Mouse (Mus musculus) heart, postnatal 0 days (tissue): ENCODE data around the gene Trip12. TPM values are rescaled to one million over a fixed set of nuclear protein-coding genes. Genes with fewer than 3 reads are reported as not detected.

Experiments used
- ATAC-seq: fragments of 200-750 bp; cut with Nextera tagmentation; 2 replicates; pipeline ENCODE4 v1.8.0; 2017; ENCODE audit warnings: low read depth, moderate number of reproducible peaks, moderate library complexity; ENCODE audit not compliant: insufficient read depth
- DNase-seq: peaks from one replicate; pipeline ENCODE4 v3.0.0-alpha.2; 2016; ENCODE audit warnings: low spot score
- H3K27ac ChIP-seq: fragments of 300-500 bp; sonication (generic); 2 replicates; pipeline ENCODE4 v1.5.1; 2014; ENCODE audit warnings: low read depth, mild to moderate bottlenecking
- H3K27me3 ChIP-seq: fragments of 300-500 bp; sonication (generic); 2 replicates; pipeline ENCODE4 v1.6.1; 2014; ENCODE audit warnings: low read length, mixed read lengths; ENCODE audit not compliant: control insufficient read depth, insufficient read depth
- H3K36me3 ChIP-seq: fragments of 300-500 bp; sonication (generic); replicated peaks from 2 replicates; pipeline ENCODE4 v1.6.1; 2014; ENCODE audit warnings: low read length, mixed read lengths; ENCODE audit not compliant: control insufficient read depth, insufficient read depth
- H3K4me1 ChIP-seq: fragments of 300-500 bp; sonication (generic); 2 replicates; pipeline ENCODE4 v1.6.1; 2014; ENCODE audit warnings: antibody characterized with exemption; ENCODE audit not compliant: control insufficient read depth, insufficient read depth
- H3K4me2 ChIP-seq: fragments of 300-500 bp; sonication (generic); 2 replicates; pipeline ENCODE4 v1.6.1; 2014; ENCODE audit warnings: low read depth, mild to moderate bottlenecking, low read length, moderate library complexity
- H3K4me3 ChIP-seq: fragments of 300-500 bp; sonication (generic); 2 replicates; pipeline ENCODE4 v1.5.1; 2014; ENCODE audit warnings: low read depth, low read length
- H3K9ac ChIP-seq: fragments of 300-500 bp; sonication (generic); replicated peaks from 2 replicates; pipeline ENCODE4 v1.6.1; 2014; ENCODE audit warnings: low read depth, low read length, mixed read lengths
- H3K9me3 ChIP-seq: fragments of 300-500 bp; sonication (generic); replicated peaks from 2 replicates; pipeline ENCODE4 v1.6.1; 2016; ENCODE audit warnings: low read length; ENCODE audit not compliant: control insufficient read depth
- CTCF ChIP-seq: IDR thresholded peaks from 2 replicates; pipeline ENCODE4 v1.5.1; 2016; ENCODE audit warnings: antibody characterized with exemption, control low read depth, low read depth
- EP300 ChIP-seq: IDR thresholded peaks from 2 replicates; pipeline ENCODE4 v1.6.1; 2016; ENCODE audit warnings: antibody characterized with exemption, low read depth
- WGBS: fragments of 180-500 bp; shearing (Covaris S2); extraction: QIAGEN DNeasy Blood & Tissue Kit; methylation state at CpG from one replicate; pipeline ENCODE4 v1.1.7; 2014; 5-methylcytosine and 5-hydroxymethylcytosine counted together
- polyA plus RNA-seq: library from polyadenylated mRNA; unstranded; fragments of >200 nt; fragmentation: Nextera tagmentation; extraction: Ambion mirVana; gene quantifications from 2 replicates; pipeline ENCODE4 v1.2.1, GENCODE M21; 2015
- total RNA-seq: library from RNA; depleted of rRNA; stranded (reverse); fragments of >200 nt; gene quantifications from 2 replicates; pipeline ENCODE4 v1.2.3, GENCODE M21; 2014; ENCODE audit warnings: low replicate concordance

Gene Trip12
- total and polyA plus RNA-seq, 2 experiments from 2014 or later, result 31.5 to 93.7 TPM

- 82% methylated on average over 2 of the region's 2 CpGs for WGBS
- no peak for ATAC-seq
- Histone ChIP-seq H3K9me3 (no peaks in the 10 kb centered on the region), H3K27me3 (no peaks in the 10 kb centered on the region), H3K9ac (no peak overlapping the region), H3K4me3 (no peak overlapping the region), H3K4me1 (no peaks in the 10 kb centered on the region), H3K27ac (no peak overlapping the region), H3K36me3 (peaks cover 55% of the 10 kb centered on the region), H3K4me2 (no peak overlapping the region)
- DNase-seq, result no peak
- no peak for TF ChIP-seq CTCF
These were observed 48.9 kb downstream of the Trip12 start for GRCm38 (mm10) chr1:84791393-84791792.

GRCm38 (mm10) chr1:84780630-84781029 is 59.7 kb downstream of the Trip12 start:
- ATAC-seq (no peak), DNase-seq (no peak)
- TF ChIP-seq CTCF (no peak), EP300 (no peak)
- Histone ChIP-seq H3K4me2 (no peak overlapping the region), H3K4me3 (no peak overlapping the region), H3K27me3 (no peaks in the 10 kb centered on the region), H3K36me3 (peaks cover 32% of the 10 kb centered on the region), H3K9me3 (no peaks in the 10 kb centered on the region), H3K4me1 (no peaks in the 10 kb centered on the region), H3K27ac (no peak overlapping the region), H3K9ac (no peak overlapping the region)
- 95% methylated on average over 3 of the region's 3 CpGs for WGBS

DNA sequence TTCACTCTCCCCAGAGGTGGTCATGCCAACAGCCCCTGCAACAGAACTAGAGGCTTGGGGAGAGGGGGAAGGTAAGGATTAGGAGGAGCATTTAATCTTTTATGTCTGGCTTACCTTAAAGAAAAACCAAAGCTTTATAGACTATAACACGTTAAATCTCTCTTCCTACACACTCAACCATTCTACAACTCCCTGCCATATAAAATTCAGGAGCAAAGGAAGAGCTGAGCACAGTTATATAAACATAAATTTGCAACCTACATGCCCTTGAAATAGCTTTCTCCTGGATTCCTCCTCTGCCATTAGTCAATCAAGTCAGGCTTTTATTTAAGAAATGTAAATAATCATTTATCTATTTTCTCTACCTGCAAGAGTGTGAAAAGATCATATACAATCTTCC is 62.9 kb downstream of the Trip12 start:
- ATAC-seq (no peak), DNase-seq (no peak)
- TF ChIP-seq CTCF (no peak), EP300 (no peak)
- H3K27ac ChIP-seq, result no peak overlapping the region
- H3K9ac ChIP-seq, result no peak overlapping the region
- WGBS, result 89% methylated on average over 1 of the region's 1 CpGs
- H3K4me1 ChIP-seq, result no peaks in the 10 kb centered on the region
- no peak overlapping the region for H3K4me2 ChIP-seq
- H3K27me3 ChIP-seq, result no peaks in the 10 kb centered on the region
- no peak overlapping the region for H3K4me3 ChIP-seq
- peaks cover 30% of the 10 kb centered on the region for H3K36me3 ChIP-seq
- no peaks in the 10 kb centered on the region for H3K9me3 ChIP-seq

- Histone ChIP-seq H3K36me3 (peaks cover 66% of the 10 kb centered on the region), H3K9me3 (no peaks in the 10 kb centered on the region), H3K9ac (no peak overlapping the region), H3K27me3 (no peaks in the 10 kb centered on the region), H3K4me1 (no peaks in the 10 kb centered on the region), H3K4me2 (no peak overlapping the region), H3K27ac (no peak overlapping the region), H3K4me3 (no peak overlapping the region)
- ATAC-seq (no peak), DNase-seq (no peak)
- WGBS, result 81% methylated on average over 4 of the region's 4 CpGs
- TF ChIP-seq EP300, result no peak
- no peak for TF ChIP-seq CTCF
These were observed 81.5 kb downstream of the Trip12 start for GRCm38 (mm10) chr1:84758843-84759242.

DNA sequence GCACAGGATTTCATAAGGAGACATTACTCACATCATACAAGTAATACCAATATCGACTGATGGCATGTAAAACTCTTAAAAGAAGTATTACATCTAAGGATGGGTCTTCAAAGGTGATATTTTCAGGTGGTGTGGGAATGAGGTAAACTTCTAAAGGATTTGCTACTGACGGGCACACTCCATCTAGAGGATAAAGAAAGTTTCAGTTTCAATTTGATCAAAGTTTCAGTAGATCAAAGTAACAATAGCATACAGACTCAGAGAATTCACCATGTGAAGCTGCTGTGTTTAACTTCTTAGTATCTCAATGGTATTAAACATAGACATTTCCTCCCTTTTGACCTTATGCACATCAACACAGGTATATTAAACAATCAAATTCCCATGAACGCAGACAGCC is 98.2 kb downstream of the Trip12 start:
- no peak for TF ChIP-seq EP300
- no peak for TF ChIP-seq CTCF
- WGBS, result 94% methylated on average over 3 of the region's 3 CpGs
- no peaks in the 10 kb centered on the region for H3K4me1 ChIP-seq
- no peak overlapping the region for H3K27ac ChIP-seq
- DNase-seq (no peak), ATAC-seq (no peak)
- H3K4me3 ChIP-seq, result no peak overlapping the region
- H3K9me3 ChIP-seq, result no peaks in the 10 kb centered on the region
- peaks cover 70% of the 10 kb centered on the region for H3K36me3 ChIP-seq
- no peak overlapping the region for H3K9ac ChIP-seq
- H3K27me3 ChIP-seq, result no peaks in the 10 kb centered on the region
- H3K4me2 ChIP-seq, result no peak overlapping the region

DNA sequence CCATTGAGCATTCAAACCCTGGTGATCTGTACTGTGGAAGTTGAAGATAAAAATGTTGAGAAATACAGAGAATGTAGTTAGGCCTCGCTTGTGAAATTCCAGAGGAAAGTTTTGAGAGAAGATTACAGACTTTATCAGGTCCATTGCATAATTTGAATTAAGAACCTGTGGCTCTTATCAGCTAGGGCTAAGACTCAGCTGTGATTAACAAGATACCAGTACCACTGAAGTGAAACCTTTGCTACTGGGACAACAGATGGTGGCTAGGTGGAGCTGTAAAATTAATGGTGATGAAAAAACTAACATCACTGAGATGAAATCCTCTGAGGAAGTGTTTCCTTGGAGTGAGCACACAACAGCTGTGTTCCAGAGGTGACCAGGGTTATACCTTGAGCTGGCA is 100.2 kb downstream of the Trip12 start:
- Histone ChIP-seq H3K9me3 (no peaks in the 10 kb centered on the region), H3K36me3 (peaks cover 72% of the 10 kb centered on the region), H3K27me3 (no peaks in the 10 kb centered on the region), H3K4me2 (no peak overlapping the region), H3K9ac (no peak overlapping the region), H3K27ac (no peak overlapping the region), H3K4me1 (no peaks in the 10 kb centered on the region), H3K4me3 (no peak overlapping the region)
- TF ChIP-seq CTCF, result no peak
- 40% methylated on average over 1 of the region's 1 CpGs for WGBS
- ATAC-seq (no peak), DNase-seq (no peak)
